Comparison of ENCODE assay signal across 16 mouse cellular contexts in the genomic region with DNA sequence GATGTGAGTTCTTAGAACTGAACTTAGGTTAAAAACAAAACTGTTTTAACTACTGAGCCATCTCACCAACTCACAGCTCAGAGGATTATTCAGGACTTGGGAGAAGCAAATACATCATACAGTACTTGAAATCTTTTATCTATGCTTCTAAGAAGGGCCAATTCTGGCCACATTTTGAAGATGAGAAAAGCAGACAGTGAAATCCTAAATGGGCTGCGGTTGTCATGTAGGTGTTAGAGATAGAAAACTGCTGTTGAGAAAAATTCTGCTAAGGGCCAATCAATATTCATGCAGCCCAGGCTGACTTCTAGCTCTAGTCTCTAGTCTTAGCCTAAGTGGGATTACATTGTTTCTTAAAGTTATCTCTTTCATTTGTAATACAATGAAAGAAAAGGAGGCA.
"Had no signal": no experiment of that assay in that cellular context is flagged by ENCODE, and none has a peak within 500 bp of the region (broad histone marks: within the 10 kb centered on the region; RNA-seq: fewer than 3 reads in every experiment).

No protein-coding gene starts in this region.

- H3K4me3 ChIP-seq: liver, embryonic 13.5 days; liver, embryonic 15.5 days; megakaryocyte, embryonic 14.5 days; midbrain, embryonic 13.5 days; midbrain, embryonic 15.5 days; neural tube, embryonic 12.5 days; stomach, embryonic 15.5 days had no signal

- H3K9ac ChIP-seq: liver, embryonic 13.5 days; liver, embryonic 15.5 days; midbrain, embryonic 13.5 days; midbrain, embryonic 15.5 days; neural tube, embryonic 12.5 days; stomach, embryonic 15.5 days had no signal

- ATAC-seq: midbrain, embryonic 13.5 days; midbrain, embryonic 15.5 days had no signal

- H3K9me3 ChIP-seq: liver, embryonic 13.5 days; liver, embryonic 15.5 days; megakaryocyte, embryonic 14.5 days; midbrain, embryonic 13.5 days; midbrain, embryonic 15.5 days; neural tube, embryonic 12.5 days; stomach, embryonic 15.5 days had no signal

- H3K27me3 ChIP-seq: liver, embryonic 13.5 days; liver, embryonic 15.5 days; megakaryocyte, embryonic 14.5 days; midbrain, embryonic 13.5 days; midbrain, embryonic 15.5 days; neural tube, embryonic 12.5 days; stomach, embryonic 15.5 days had no signal

- H3K36me3 ChIP-seq: liver, embryonic 15.5 days had no signal

- DNase-seq: liver; liver, embryonic 13.5 days; right cerebral cortex, postnatal 14 days; thymus, adult 2 months; thymus, postnatal 14 days; thymus, postnatal 36 days had no signal

- H3K4me2 ChIP-seq: liver, embryonic 11.5 days; liver, embryonic 13.5 days; liver, embryonic 15.5 days; midbrain, embryonic 11.5 days; midbrain, embryonic 13.5 days; midbrain, embryonic 15.5 days; neural tube, embryonic 12.5 days; stomach, embryonic 15.5 days had no signal

- H3K27ac ChIP-seq: liver, embryonic 13.5 days; liver, embryonic 15.5 days; macrophage; midbrain, embryonic 13.5 days; midbrain, embryonic 15.5 days; neural tube, embryonic 12.5 days; stomach, embryonic 15.5 days; stomach, postnatal 0 days had no signal

- H3K4me1 ChIP-seq: liver, embryonic 13.5 days; liver, embryonic 15.5 days; megakaryocyte, embryonic 14.5 days; midbrain, embryonic 13.5 days; midbrain, embryonic 15.5 days; neural tube, embryonic 12.5 days; stomach, embryonic 15.5 days had no signal
